Mouse (Mus musculus) bone marrow macrophage, adult 2 months (primary cell): Measurements from ENCODE around the gene Gm44965.

ENCODE experiments used
- CTCF ChIP-seq: IDR thresholded peaks from 2 replicates; pipeline ENCODE4 v1.5.1; 2012; ENCODE audit warnings: low read depth, mild to moderate bottlenecking, low read length, moderate library complexity
- POLR2A ChIP-seq: IDR thresholded peaks from 2 replicates; pipeline ENCODE4 v1.6.1; 2012; ENCODE audit warnings: mild to moderate bottlenecking, low read depth, low read length, borderline replicate concordance

DNA sequence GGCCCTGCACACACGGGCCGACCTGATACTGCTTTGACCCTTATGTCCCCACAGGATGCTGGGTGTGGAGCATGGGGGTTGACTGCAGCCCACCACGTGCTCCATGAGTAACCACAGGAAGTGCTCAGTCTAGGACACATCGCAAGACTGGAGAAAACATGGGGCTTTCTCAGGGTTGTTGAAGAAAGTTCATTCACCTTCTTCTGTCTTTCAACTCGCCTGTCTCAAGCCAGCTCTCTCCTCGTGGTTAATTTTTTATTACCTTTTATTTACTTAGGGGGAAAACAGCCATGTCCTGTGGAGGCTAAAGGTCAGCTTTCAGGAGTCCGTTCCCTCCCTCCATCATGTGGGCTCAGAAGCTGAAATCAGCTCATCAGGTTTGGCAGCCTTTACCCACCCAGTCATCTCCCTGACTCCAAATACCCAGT is 72.4 kb downstream of the Gm44965 start:
- no peak for TF ChIP-seq CTCF
- TF ChIP-seq POLR2A = no peak
